Mouse (Mus musculus): ENCODE results near the gene A4galt.

GRCm38 (mm10) chr15:83298313-83298712 lies 46.7 kb upstream of the A4galt start:
- peak; percentile 57 for TF ChIP-seq CTCF (IDR thresholded peaks at IDR 0.05; ENCODE audit: low read depth)
- TF ChIP-seq EP300 (IDR thresholded peaks at IDR 0.05; ENCODE audit: low read depth): no peak

All from liver, postnatal 0 days (tissue).